In the genomic region with DNA sequence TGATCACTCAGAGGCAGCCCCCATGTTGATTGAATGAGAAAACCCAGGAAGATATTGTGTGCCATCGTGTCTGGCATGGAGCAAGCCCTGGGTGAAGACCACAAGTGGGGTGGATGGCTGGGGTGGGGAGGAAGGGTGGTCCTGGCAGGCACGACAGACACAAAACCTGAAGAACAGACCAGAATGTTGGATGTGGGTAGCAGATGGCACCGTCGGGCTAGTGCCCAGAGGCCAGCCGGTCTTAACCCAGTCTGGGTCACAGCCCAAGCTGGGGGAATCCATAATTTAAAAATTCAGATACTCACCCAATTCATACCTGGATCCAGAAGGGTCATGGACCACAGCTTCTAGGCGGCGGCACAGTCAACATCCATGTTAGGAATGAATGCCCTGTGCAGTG, we compare ENCODE assay signal across 12 mouse cellular contexts.
"Had no signal": no experiment of that assay in that cellular context is flagged by ENCODE, and none has a peak within 500 bp of the region (broad histone marks: within the 10 kb centered on the region; RNA-seq: fewer than 3 reads in every experiment).

No protein-coding gene starts in this region.

- DNase-seq: retina, postnatal 1 day; right cerebral cortex, adult 18-20 months; right cerebral cortex, postnatal 14 days; right cerebral cortex, postnatal 25 days; right cerebral cortex, postnatal 4 days; spleen, adult 18-20 months; thymus, adult 18-20 months; thymus, adult 2 months; thymus, postnatal 14 days; thymus, postnatal 25 days; thymus, postnatal 36 days; thymus, postnatal 4 days had no signal
